Mouse (Mus musculus): ENCODE results near the gene Zfhx3.

The Zfhx3 gene

DNA sequence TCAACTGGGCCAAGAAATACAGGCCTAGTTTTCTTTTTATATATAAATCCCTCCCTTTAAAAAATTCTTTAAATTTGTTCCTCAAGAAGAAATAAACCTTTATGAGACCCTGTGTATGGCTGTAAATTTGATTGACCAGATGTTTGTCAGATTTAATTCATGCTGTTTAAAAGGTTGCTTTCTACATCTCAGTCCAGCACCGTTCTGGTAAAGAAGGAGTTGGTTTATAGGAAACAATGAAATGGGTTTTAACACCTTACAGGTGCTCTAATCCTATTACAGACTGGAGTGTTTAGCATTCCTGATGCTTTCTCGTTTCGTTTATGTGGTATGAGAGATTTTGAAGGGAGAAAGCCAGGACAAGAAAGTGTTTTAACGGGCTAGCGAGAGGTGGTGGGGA, 147.2 kb downstream of the Zfhx3 start:
- no peak for DNase-seq (ENCODE audit: low read depth, low spot score)

DNA sequence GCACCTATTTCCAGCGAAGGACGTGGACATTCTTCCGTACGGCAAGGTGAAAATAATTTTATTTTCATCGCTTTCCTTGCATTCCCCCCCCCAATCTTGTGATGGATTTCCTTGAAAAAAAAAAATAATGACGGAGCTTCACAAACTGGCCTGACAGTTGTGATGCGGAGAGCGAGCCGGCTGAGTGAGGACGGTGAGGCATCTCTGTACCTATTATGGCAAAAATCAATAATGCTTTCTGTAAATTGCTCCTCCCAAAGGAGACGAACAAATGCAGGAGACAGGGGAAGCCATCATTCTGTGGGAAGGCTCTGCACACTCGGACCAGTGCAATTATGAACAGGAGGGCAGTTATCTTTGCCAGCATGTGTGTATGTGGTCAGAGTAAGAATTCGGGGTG, 156.2 kb downstream of the Zfhx3 start:
- DNase-seq (ENCODE audit: low read depth, low spot score): no peak

DNA sequence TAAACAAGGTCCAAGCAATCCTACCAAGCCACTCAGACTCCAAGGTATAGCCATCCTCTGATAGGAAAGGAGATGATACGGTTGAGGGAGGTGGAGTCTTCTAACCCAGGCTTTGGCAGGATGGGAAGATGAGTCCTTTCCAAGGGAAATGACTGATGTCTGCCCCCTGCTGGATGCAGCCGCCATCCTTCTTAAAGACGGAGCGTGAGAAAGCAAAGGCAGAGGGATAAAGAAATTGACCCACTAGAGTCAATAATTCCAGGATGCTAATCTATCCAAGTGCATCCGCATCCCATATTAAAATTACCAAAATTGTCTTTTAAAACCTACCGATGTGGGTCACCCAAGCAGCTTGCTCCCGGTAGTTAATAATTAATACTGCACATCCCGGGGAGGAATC, 158.7 kb downstream of the Zfhx3 start:
- no peak for DNase-seq (ENCODE audit: low read depth, low spot score)

DNA sequence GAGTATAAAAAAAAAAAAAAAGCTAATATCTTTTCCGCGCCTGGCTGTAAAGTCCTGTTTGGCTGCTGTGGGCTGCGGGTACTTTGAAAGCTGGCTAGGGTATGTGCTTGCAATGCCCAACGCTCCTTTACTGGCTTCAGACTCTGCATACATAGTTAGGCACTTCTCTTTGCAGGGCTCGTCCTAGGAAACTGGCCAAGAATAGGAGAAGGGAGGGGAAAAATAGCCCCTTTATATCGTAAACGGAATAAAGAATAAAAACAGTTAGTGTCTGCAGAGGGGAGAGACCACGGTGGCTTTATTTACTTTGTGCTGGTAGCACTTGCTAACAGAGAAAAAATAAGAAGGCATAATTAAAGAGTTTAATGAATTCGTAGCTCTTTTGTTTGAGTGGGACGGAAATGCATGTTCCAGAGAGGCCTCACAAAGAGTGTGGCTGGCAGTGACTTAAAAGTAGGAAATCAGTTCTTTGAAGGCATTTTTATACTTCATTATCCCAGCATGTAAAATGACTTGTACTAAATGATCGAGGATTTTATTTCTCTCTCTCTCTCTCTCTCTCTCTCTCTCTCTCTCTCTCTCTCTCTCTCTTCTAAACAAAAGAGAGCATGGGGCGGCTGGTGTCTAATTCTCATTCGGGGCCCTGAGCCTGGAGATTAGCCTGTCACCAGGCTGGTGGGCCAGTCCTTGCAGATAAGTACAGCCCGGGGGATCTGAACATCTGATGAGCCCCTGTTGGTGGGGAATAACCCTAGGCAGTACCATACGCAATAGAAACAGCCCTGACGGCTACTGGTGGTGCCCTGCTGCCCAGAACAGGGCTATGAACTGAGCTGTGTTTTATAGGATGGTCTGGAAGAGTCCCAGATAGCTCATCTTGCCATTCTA, 159.8 kb downstream of the Zfhx3 start:
- DNase-seq (ENCODE audit: low read depth, low spot score): no peak

DNA sequence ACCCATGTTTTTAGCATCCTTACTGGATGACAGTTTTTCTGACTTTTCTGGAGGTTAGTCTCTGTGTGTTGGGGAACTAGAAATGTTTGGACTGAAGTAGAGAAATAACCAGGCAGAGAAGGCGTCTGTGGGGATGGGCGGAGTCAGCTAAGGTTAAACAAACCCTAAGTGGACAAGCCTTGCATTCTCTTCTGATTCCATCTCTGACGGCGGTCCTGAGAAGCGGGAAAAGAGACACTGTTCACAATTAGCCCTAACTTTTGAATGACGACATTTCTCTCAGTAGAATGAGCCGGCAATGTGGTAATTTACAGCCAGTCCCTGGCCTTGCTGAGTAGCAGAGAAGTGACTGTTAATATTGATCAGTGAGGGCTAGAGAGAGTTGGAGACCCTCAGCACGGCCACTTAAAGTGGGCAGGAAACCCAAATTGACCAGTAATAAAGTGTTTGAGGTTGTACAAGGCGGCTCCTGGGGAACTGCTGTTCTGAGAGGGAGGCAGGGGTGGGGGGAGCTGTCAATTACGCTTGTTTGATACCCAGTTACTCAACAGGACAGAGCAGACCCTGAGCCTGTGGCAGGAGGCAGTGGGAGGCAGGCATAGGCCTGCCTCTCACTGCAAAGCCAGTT, 162.1 kb downstream of the Zfhx3 start:
- no peak for DNase-seq (ENCODE audit: low read depth, low spot score)

DNA sequence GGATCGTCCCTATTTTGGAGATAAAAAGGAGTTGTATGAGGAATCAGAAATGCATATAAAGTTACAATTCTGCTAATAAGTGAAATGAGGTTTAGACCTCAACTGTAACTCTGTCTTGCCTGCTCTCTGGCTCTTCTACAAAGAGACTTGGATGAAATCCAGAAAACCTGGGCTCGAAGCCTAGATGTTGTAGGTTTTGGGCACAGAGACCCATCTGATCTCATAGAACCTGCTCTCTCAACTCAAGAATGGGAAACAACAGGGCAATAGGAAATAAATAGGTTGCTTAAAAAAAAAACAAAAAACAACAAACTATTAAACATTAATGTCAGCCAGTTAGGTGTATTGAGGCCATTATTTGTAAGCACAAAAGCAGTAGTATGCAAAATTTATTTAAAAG, 182.6 kb downstream of the Zfhx3 start:
- DNase-seq (ENCODE audit: low read depth, low spot score): no peak

DNA sequence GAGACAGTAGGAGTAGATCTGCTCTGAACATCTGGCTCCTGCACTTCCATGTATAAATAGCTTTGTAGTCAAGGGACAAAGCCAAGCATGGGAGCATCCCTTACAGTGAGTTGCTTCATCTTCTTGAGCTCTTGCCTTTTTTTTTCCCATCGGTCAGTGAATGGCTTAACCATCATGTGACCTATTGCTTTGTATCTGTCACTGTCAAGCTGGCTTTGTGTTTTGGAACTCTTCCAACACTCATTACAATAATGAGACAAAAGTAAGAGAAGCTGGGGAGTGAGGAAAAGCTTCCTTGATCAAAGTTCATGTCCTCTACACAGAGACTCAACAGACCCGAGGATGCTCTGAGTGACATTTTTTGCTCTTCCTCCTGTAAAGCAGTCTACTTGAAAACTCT, 183.0 kb downstream of the Zfhx3 start:
- no peak for DNase-seq (ENCODE audit: low read depth, low spot score)

DNA sequence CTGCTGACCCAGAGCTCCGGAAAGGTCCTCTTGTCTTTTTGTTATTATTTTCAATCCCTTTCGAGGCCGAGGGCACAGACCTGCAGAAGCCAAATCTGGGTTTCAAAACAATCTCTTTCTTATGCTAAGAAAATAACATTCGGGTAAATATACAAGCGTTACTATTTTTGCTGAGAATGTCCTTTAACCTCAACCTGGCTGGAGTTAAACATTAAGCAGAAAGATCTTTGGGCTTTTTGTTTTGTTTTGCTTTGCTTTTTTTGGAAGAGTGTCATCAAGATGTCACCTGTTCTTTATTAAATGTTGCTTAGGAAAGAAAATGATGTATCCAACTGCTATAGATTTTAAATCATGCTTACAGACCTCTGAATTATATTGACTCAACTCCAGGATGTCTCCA, 204.1 kb downstream of the Zfhx3 start:
- DNase-seq (ENCODE audit: low read depth, low spot score): no peak

DNA sequence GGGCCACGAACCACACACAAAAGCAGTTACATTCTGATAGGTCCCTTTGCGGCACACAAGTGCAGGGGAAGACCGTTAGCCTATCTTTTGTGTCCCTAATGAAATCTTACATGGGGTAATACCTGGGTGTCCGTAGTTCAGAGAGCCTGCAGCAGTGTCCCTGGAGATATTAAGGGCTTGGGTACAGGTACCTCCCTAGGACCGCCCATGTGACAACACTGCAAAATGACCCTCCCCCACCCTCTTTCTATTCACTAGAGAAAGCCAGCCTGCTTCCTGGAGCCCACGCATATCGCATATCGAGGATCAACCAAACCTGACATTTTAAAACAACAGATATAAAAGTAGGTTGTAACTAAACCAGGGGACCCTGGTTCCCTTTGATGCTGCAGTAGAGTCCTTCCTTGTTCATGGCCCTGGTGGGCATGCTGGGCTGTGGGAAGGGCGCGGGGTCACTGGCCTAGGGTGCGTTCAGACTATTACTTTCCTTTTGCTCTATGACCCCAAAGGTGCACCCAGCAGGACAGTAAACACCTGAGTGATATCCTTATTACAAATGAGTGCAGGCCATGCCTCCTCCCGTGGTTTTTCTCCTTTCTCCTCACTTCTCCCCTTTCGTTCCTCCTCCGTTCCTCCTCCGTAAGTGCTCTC, 206.3 kb downstream of the Zfhx3 start:
- no peak for DNase-seq (ENCODE audit: low read depth, low spot score)

DNA sequence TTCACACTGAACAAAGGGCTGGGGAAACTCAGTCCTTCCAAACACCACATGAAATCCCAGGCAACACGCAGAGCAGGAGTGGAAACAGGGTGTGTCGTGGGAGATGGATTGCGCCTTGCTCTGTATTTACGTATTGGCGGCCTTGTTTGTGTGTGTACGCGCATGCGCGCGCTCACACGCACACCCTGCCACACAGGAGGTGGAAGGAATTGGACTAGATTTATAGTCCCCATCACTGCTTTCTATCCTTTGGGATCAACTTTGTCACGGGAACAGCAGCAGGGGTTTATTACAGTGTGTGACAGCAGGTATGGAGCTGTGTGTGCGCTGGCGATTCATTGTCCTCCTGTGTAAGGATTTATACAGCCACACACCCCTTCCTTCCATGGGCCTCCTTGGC, 228.4 kb downstream of the Zfhx3 start:
- DNase-seq (ENCODE audit: low read depth, low spot score): no peak

DNA sequence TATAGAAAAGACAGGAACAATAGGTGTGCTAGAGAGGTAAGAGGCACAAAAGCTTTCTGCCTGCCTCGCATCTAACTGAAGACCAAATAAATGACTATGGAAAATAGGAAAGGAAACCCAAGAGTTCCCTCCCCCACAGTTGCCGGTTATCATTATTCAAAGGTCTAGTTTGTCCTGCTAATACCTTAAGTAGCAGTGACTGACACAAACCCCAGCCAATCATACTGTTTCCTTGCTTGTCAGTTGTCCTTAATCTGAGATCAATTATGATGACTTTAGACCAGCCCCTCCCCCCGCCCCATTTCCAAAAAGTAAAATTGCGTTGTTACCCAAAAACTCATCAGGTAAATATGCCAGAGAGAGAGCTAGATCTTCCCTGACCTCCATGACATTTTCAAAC, 240.9 kb downstream of the Zfhx3 start:
- DNase-seq (ENCODE audit: low read depth, low spot score): no peak

DNA sequence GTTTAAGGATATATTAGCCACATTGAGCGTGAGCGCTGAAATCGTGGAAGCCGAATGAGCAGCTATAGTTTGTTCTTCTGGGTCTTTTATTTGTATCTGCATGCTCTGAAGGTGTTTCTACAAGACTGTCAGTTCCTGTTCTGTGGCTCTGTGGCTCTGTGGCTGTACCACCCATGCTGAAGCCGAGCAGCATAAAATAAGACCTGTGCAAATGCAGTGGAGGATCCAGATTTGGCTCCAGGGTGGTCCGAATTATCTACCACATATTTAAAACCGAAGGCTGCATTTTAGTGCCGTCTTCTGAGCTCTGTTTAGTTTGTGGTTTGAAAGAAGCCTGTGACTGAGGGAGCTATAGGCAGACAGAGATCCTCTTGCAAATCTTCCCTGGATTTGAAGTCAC, 241.5 kb downstream of the Zfhx3 start:
- DNase-seq (ENCODE audit: low read depth, low spot score): no peak

DNA sequence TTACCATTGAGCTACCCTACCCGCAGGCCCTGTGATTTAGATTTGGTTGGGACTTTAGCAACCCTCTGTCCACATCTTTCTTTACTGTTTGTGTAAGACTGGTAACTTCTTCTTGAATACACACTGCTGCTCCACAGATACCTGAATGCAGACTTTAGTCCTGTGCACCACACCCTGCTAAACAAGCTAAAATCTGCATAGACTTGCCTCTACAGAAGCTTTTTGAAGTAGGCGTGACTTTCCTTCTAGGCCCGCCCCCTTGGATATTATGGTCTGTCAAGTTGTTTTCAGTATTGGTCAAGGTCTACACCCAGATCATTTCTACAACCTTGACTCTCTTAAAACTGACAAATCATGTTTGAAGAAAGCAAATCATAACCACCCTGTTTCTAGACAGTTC, 243.8 kb downstream of the Zfhx3 start:
- DNase-seq (ENCODE audit: low read depth, low spot score): no peak

DNA sequence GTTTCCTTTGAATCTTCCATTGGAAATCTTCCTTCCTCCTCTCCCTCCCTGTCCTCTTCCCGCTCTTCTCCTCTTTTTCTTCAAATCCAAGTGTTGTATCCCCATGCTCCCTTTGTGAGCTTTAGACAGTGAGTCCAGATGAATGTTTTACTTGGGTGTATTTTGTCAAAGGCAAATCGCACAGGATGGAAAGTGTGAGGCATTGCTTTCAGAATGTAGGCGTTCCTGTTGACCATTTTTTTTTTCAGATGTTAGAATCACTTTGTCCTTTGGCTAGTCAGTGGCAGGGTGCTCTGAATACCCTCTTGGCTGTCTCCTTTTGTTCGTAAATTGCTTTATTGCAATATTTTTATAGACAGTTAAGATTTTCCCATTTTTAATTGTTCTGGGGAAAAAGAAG, 245.6 kb downstream of the Zfhx3 start:
- no peak for DNase-seq (ENCODE audit: low read depth, low spot score)

DNA sequence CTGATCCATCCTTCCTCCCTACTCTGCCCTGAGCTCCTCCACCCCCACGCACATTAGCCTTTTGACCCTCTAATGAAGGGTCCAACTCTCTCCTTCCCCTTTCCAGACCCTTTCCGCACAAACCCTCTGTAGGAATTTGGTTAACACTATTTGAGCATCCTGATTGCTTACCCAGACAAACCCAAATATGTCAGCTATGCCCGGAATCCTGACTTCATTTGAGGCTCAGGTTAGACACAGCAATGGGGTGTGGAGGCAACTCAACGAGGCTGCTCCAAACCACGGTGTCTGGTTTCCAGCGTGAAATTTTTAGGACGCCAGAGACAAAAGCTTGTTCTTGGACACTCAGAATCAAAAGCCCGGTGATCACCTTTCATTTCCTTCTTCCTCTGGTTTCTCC, 252.1 kb downstream of the Zfhx3 start:
- DNase-seq (ENCODE audit: low read depth, low spot score): no peak

DNA sequence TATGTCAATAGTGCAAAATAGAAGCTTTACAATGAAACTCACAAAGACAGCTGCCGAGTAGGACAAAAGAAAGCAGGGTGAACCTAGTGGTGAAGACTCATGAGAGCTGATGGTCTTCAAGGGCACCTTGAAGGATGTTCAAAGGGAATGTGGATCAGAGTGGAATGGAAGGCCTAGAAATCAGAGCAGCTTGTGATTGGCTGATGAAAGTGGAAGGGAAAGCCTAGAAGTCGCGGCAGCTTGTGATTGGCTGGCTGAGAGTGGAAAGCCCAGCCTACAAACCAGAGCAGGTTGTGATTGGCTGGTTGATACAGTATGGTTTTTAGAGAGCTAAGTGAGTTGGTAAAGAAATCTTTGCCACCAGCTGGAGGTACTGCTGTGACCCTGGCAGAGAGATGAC, 272.6 kb downstream of the Zfhx3 start:
- DNase-seq (ENCODE audit: low read depth, low spot score): no peak

DNA sequence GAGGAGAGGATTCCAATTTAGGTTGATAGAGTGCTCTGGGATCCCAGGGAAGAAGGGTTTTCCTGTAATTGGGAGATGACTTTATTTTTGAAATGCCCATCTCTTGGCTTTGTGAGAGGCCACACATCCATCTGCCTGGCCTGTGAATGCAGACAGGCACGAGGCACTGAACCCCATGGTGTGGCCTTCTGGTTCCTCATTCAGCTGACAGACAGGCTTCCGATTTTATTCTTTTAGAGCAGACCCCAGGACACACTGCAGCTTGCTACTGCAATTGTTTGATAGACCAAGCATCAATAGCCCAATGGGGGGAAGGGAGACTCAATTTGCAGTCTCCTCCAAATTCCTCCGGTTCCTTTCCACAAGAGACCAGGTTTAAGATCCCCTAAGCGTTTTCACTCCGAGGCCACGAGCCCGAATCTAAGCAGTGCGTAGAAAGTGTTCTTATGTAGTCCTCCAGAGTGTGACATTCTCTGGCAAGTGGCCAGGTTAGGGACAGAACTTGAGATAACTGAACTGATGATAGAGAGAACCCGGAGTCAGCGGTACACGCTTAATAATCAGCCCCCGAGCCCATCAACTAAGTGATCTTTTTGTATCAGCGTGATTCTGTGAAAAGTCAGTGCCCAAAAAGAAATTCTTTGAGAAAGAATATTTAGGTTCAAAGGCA, 275.9 kb downstream of the Zfhx3 start:
- DNase-seq (ENCODE audit: low read depth, low spot score): no peak

DNA sequence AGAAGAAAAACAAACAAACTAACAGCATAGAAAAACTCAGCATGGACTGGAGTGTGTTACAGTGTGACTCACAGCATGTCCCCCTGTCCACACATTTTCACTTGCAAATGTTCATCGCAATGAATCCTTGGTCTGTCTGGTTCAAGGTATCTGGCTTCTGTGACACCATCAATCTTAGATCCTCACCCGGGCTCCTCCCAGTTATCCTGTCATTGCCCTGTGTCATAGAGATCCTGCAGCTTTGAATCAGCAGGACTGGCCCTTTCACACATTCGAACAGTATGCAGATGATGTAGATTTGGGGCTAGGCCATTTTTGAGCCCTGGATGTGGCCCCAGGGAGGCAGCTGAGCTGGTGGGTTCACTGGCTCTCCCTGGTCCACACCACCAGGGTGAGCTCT, 278.1 kb downstream of the Zfhx3 start:
- no peak for DNase-seq (ENCODE audit: low read depth, low spot score)

DNA sequence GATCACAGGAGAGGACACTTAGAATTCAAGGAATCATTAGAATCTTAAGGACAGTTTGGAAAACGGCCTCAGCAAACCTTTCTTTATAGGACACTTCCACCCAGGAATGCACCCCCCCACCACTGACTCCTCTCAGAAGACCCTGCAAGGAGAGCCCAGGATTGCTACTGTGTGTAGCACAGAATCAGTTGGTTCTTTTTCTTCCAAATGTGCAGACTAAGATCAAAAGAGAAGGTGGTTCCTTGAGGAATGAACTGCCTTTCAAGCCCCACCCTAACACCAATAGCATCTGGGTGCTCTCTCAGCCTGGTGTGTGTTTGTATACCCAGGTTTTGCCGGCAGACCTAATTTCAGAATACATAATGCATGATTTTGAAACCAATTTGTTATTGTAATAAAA, 279.6 kb downstream of the Zfhx3 start:
- DNase-seq (ENCODE audit: low read depth, low spot score): no peak

DNA sequence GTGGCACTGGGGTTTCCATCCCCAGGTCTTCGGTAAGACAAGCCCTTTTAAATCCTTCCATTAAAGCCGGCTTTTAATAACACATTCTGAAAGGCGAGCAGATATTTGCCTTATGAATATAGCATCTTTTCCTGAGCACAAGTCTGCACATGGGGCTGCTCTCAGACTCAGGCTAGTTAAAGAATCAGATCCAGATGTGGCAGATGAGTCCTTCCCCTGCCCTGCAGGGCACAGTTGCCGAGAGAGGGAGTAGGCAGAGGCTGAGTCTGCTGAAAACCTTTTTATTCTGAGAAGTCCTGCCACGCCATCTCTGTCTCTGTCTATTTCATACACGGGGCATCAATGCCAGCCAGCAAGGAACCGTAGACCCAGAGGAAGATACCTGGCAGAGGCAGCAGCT, 289.9 kb downstream of the Zfhx3 start:
- DNase-seq (ENCODE audit: low read depth, low spot score): no peak

DNA sequence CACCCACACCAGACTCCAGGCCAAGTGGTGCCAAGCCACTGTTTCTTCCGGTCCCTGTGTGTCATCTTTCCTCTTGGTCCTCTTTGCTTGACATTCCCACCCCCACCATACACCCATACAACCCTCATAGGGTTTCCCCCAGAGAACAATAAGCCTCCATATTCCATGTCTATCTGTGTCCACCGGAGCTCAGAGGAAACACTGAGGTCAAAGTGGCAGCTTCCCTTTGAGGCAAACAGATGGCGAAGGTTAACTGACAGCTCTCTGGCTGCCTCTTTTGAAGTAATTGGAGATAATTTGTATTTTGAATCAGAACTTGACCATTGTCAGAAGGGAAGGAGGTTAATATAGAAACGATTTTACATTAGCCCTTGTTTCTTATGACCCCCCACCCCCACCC, 292.0 kb downstream of the Zfhx3 start:
- no peak for DNase-seq (ENCODE audit: low read depth, low spot score)

DNA sequence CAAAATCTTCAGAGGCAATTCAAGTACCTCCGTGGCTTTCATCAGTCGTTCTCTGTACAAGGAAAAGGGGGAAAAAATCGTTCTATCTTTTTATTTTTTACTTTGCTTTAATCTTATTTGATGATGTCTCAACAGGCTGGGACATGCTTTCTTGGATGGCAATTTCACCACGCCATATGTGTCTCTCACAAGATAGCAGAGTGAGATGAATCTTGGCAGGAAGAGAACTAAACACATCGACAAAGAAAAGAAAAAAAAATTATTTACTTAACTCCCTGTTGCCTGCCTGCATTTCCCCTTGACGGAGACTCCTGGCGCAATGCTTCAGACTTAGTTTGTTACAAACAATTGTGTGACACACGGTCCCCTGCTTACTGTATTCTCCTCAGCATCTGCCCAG, 294.3 kb downstream of the Zfhx3 start:
- DNase-seq (ENCODE audit: low read depth, low spot score): no peak

All from CD4-positive helper T cell, adult 2 months (primary cell).